Mouse (Mus musculus) skeletal muscle tissue, adult 2 months (tissue): ENCODE results near the gene Large2.

Experiments
- DNase-seq: peaks from one replicate; pipeline ENCODE4 v3.0.0-alpha.2; 2012; ENCODE audit warnings: low read depth, low spot score

Gene Large2

DNA sequence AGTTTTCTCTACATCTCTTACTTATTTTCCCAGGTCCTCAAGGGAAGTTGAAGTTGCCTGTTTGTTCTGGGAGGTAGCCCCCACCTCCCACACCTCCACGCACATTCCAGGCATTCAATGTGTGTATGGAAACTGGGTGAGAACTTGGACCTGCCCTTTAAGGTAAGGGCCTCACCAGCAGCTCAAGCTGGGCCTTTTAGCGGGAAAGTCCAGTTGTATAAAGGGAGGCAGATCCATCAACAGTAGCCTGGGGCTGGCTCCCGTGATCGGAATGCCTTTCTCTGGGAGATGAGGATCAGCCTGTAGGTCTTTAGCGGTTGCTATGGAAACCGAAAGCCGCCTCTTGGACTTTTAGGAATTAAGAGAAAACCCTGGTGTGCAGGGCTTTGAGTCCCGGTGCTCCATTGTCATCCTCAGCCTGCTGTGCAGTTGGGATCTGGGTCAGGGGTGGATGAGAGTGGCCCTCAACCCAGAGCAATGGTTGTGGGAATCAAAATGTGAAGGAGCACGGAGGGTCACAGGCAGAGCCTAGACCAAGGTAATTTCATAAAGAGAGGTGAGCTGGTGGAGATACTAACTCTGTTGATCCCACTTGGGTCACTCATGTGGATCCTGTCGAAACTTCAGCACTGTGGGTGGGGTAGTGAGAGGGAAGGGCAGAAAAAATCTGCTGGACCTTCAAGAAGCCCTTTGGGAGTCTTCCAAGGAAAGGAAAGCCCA lies 2.5 kb downstream of the Large2 start:
- DNase-seq, result no peak

- DNase-seq, result no peak
These were observed 3.6 kb downstream of the Large2 start for GRCm38 (mm10) chr2:92370821-92371805.

GRCm38 (mm10) chr2:92370375-92370774 lies 4.3 kb downstream of the Large2 start:
- no peak for DNase-seq

GRCm38 (mm10) chr2:92367383-92368029 lies 7.2 kb downstream of the Large2 start:
- no peak for DNase-seq

DNA sequence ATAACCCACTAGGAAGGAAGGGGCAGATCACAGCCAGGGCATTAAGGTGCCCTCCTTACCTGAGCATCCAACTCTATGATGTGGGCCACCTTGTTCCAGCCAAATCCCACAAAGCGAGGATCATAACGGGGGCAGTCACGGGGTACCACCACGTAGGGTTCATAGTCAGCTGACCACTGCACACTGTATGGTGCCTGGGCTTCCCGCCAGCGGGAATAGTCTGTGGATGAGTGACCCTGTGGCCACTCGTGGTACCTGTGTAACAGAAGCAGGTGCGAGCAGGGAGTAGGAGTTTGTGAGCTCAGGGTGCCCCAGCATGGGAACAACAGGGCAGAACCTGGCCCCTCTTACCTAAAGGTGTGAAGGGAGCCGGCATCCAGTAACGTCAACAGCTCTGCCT lies 9.1 kb downstream of the Large2 start:
- no peak for DNase-seq

GRCm38 (mm10) chr2:92364086-92364485 lies 10.6 kb downstream of the Large2 start:
- no peak for DNase-seq

- no peak for DNase-seq
These were observed 12.0 kb downstream of the Large2 start for GRCm38 (mm10) chr2:92362571-92363228.

DNA sequence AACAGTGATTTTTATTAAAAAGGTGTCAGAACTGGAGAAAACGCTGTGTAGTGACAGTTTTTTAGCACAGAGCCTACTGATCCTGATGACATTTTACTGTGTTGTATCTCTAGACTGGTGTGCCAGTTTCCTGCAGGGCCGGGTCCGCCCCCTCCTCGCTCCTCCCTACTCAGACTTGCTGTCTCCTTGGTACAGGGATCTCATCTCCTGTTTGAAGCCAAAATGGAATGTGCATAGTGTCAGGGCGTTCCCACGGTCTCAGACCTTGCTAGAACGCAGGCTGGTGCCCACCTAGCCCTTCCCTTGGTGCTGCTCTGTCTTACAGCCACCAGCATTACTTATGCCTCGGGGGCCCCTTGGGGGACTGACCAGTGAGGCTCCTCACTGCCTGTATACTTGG lies 12.9 kb downstream of the Large2 start:
- no peak for DNase-seq

GRCm38 (mm10) chr2:92360893-92361292 lies 13.8 kb downstream of the Large2 start:
- DNase-seq, result no peak

DNA sequence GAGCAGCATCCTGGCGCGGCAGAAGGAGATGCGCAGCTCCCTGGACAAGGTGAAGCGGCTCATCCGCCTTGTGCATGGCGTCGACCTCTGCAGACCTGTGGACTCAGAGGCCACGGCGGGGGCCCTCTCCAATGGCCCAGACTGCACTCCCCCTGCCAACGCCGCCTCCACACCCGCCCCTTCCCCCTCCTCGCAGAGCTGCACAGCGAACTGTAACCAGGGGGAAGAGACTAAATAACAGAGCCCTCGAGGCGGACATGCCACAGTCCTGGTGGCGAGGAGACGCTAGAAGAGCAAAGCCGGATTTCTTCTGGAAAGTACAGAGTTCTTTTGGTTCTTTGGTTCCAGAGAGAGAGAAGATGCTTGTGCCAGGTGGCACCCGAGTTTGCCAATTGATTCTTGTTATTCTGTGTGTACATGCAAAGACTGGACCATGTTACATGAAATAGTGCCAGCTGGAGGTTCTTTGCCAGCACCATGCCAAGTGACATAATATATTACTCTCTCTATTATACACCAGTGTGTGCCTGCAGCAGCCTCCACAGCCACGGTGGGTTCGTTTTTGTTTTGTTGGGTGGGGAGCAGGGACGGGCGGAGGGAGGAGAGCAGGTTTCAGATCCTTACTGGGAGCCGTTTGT lies 14.4 kb downstream of the Large2 start:
- DNase-seq, result no peak

- DNase-seq, result no peak
These were observed 15.4 kb downstream of the Large2 start for GRCm38 (mm10) chr2:92359301-92359700.

DNA sequence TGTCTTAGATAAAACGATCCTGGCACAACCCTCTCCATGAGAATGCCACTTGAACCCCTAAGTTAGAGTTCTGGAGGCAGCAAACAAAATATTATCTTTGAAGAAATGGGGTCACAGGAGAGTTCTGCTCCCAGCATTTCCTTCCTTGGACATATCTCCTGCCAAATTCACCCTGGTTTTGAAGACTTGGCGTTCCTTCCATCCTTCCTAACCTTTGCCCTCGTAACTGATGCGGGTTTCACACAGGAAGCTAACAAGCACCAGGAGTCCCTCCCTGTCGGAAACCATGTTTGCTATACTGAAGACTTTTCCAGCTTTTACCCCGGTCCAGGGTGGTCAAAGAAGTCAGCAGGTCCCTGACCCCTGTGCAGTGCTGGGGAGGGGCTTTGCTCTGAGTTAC lies 20.4 kb downstream of the Large2 start:
- no peak for DNase-seq

DNA sequence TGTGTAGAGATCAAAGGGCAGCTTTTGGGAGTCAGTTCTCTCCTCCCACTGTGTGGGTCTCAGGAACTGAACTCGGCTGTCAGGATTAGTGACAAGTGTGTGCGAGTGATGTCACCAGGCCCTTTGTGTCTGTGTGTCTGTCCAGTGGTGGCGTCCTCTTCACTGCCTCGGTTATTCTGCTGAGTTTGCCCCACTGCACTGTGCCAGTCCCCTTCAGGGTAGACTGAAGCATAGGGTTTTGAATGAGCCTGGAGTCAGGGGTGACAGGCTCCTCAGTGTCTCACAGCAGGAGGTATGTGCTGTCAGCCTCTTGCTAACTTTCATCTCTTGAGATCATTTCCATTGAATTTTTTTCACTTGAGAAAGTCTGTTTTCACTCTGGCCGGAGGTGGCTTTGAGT lies 21.3 kb downstream of the Large2 start:
- no peak for DNase-seq

GRCm38 (mm10) chr2:92350686-92351085 lies 24.0 kb downstream of the Large2 start:
- no peak for DNase-seq

DNA sequence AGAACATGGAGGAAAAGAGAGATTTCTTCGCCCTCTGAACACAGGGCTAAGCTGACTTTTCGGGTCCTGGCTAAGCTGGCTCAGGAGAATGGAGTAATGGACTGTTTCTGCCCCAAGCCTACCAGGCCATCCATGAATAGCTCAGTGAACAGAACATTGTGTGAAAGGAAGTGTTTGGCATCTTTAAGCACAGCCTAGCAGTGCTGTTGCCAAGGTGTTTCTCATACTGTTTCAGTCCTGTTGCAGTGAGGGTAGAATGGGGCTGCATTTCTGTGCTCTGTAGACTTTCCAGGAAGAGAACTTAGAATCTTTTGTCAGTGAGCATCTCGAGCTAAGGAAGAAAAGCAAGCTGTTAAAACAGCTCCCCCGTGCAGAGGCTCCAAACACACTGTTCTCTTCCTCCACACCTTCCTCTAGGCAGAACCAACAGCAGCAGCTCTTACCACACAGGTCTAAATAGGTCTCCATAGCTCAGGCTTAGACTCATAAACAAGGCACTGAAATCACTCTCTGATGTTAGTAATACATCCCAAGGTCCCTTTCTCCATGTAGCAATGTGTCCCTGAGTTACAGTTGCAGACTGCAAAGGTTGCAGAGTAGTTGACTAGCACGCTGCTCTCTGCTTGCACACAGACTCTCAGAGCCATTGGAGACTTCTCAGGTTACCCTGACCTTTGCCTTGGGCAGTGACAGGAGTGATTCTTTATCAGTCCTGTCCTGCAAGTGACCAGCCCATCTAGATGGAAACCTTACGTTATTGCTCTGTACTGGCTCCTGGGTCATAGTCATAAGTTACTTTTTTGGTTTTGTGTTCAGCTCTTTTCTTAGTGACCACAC lies 24.9 kb downstream of the Large2 start:
- peak; percentile 58 for DNase-seq

- no peak for DNase-seq
These were observed 27.5 kb downstream of the Large2 start for GRCm38 (mm10) chr2:92347191-92347590.

GRCm38 (mm10) chr2:92342418-92342817 lies 32.3 kb downstream of the Large2 start:
- no peak for DNase-seq

- no peak for DNase-seq
These were observed 42.8 kb downstream of the Large2 start for GRCm38 (mm10) chr2:92331871-92332270.

DNA sequence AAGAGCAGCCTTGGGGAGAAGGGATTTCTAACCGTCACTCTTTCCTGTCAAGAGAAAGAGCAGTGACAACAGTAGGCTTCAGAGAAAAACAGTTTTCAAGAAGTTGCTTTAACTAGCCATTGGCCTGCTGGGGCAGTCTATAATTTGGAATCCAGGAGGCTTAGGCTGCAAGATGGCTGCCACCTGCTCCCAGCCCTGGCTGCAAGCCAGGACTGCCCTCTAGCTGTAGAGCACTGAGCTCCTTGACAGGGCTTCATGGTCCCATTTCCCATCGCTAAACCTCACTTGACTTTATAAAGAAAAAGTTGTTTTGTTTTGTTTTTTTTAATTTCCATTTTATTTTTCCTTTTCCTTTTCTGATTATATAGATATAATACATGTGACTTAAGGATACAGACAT lies 43.3 kb downstream of the Large2 start:
- DNase-seq, result peak; percentile 18

GRCm38 (mm10) chr2:92330840-92331239 lies 43.8 kb downstream of the Large2 start:
- peak; percentile 15 for DNase-seq
